Mouse (Mus musculus): ENCODE results near the gene Ppp2r5c.

Ppp2r5c gene

GRCm38 (mm10) chr12:110446290-110447170 lies at the start of gene Ppp2r5c:
Gene Ppp2r5c (plus strand): TSS chr12:110447120.
- under 1% methylated on average over 77 of the region's 86 CpGs for WGBS

GRCm38 (mm10) chr12:110398351-110398750 lies 48.6 kb upstream of the Ppp2r5c start:
- 14% methylated on average over 8 of the region's 8 CpGs for WGBS

- 94% methylated on average over 6 of the region's 6 CpGs for WGBS
These were observed 47.8 kb upstream of the Ppp2r5c start for GRCm38 (mm10) chr12:110399161-110399560.

- WGBS = 82% methylated on average over 5 of the region's 5 CpGs
These were observed 46.0 kb upstream of the Ppp2r5c start for GRCm38 (mm10) chr12:110400936-110401335.

GRCm38 (mm10) chr12:110401871-110402270 lies 45.0 kb upstream of the Ppp2r5c start:
- 75% methylated on average over 4 of the region's 4 CpGs for WGBS

- 51% methylated on average over 3 of the region's 3 CpGs for WGBS
These were observed 30.7 kb upstream of the Ppp2r5c start for GRCm38 (mm10) chr12:110416244-110416643.

- WGBS = 56% methylated on average over 28 of the region's 28 CpGs
These were observed 29.6 kb upstream of the Ppp2r5c start for GRCm38 (mm10) chr12:110417023-110417986.

GRCm38 (mm10) chr12:110417987-110418734 lies 28.8 kb upstream of the Ppp2r5c start:
- 51% methylated on average over 20 of the region's 20 CpGs for WGBS

GRCm38 (mm10) chr12:110418735-110419350 lies 28.1 kb upstream of the Ppp2r5c start:
- 32% methylated on average over 8 of the region's 8 CpGs for WGBS

GRCm38 (mm10) chr12:110419879-110420278 lies 27.0 kb upstream of the Ppp2r5c start:
- 73% methylated on average over 2 of the region's 2 CpGs for WGBS

- WGBS = 66% methylated on average over 2 of the region's 3 CpGs
These were observed 25.6 kb upstream of the Ppp2r5c start for GRCm38 (mm10) chr12:110421361-110421760.

GRCm38 (mm10) chr12:110424008-110424704 lies 22.8 kb upstream of the Ppp2r5c start:
- WGBS = 81% methylated on average over 5 of the region's 5 CpGs

- WGBS = 79% methylated on average over 13 of the region's 13 CpGs
These were observed 20.4 kb upstream of the Ppp2r5c start for GRCm38 (mm10) chr12:110426417-110427010.

GRCm38 (mm10) chr12:110429340-110429973 lies 17.5 kb upstream of the Ppp2r5c start:
- 50% methylated on average over 12 of the region's 12 CpGs for WGBS

- WGBS = 45% methylated on average over 10 of the region's 10 CpGs
These were observed 16.9 kb upstream of the Ppp2r5c start for GRCm38 (mm10) chr12:110429990-110430389.

- 42% methylated on average over 7 of the region's 7 CpGs for WGBS
These were observed 15.1 kb upstream of the Ppp2r5c start for GRCm38 (mm10) chr12:110431805-110432204.

GRCm38 (mm10) chr12:110436638-110437366 lies 10.1 kb upstream of the Ppp2r5c start:
- WGBS = 68% methylated on average over 9 of the region's 9 CpGs

GRCm38 (mm10) chr12:110437367-110437703 lies 9.6 kb upstream of the Ppp2r5c start:
- 71% methylated on average over 7 of the region's 7 CpGs for WGBS
